Mouse (Mus musculus): Measurements from ENCODE around the gene Dscam. TPM values are rescaled to one million over a fixed set of nuclear protein-coding genes. Genes with fewer than 3 reads are reported as not detected.

The Dscam gene
- polyA plus RNA-seq, 1 experiment from 2014 or later: 0.81 TPM

- H3K4me2 ChIP-seq (ENCODE audit: low read depth, low read length): no peak overlapping the region
- H3K27me3 ChIP-seq (ENCODE audit: control insufficient read depth, insufficient read depth, low read length): no peaks in the 10 kb centered on the region
- no peak overlapping the region for H3K4me3 ChIP-seq (ENCODE audit: low read depth, low read length)
- DNase-seq (ENCODE audit: low spot score) (no peak), ATAC-seq (replicated peaks; ENCODE audit: insufficient number of reproducible peaks, low FRiP score, low TSS enrichment, low read depth) (no peak)
- H3K9me3 ChIP-seq (replicated peaks; ENCODE audit: control insufficient read depth, low read length): no peaks in the 10 kb centered on the region
- H3K4me1 ChIP-seq (ENCODE audit: control insufficient read depth, insufficient read depth, low read length): no peaks in the 10 kb centered on the region
- no peaks in the 10 kb centered on the region for H3K36me3 ChIP-seq (replicated peaks; ENCODE audit: control insufficient read depth, insufficient read depth, low read depth, low read length)
- WGBS: 82% methylated on average over 5 of the region's 5 CpGs
- no peak overlapping the region for H3K27ac ChIP-seq (replicated peaks; ENCODE audit: low read depth, low read length)
- H3K9ac ChIP-seq (replicated peaks; ENCODE audit: low read length): no peak overlapping the region
Measured at GRCm38 (mm10) chr16:96669706-96670105, 500.8 kb downstream of the Dscam start.

GRCm38 (mm10) chr16:96668478-96668877 lies 502.1 kb downstream of the Dscam start:
- H3K27ac ChIP-seq (replicated peaks; ENCODE audit: low read depth, low read length): no peak overlapping the region
- ATAC-seq (replicated peaks; ENCODE audit: insufficient number of reproducible peaks, low FRiP score, low TSS enrichment, low read depth): no peak
- no peak overlapping the region for H3K9ac ChIP-seq (replicated peaks; ENCODE audit: low read length)
- H3K4me2 ChIP-seq (ENCODE audit: low read depth, low read length): no peak overlapping the region
- no peaks in the 10 kb centered on the region for H3K9me3 ChIP-seq (replicated peaks; ENCODE audit: control insufficient read depth, low read length)
- WGBS: 80% methylated on average over 1 of the region's 1 CpGs
- H3K4me1 ChIP-seq (ENCODE audit: control insufficient read depth, insufficient read depth, low read length): no peaks in the 10 kb centered on the region
- DNase-seq (ENCODE audit: low spot score): no peak
- no peaks in the 10 kb centered on the region for H3K27me3 ChIP-seq (ENCODE audit: control insufficient read depth, insufficient read depth, low read length)
- H3K4me3 ChIP-seq (ENCODE audit: low read depth, low read length): no peak overlapping the region
- H3K36me3 ChIP-seq (replicated peaks; ENCODE audit: control insufficient read depth, insufficient read depth, low read depth, low read length): no peaks in the 10 kb centered on the region

GRCm38 (mm10) chr16:96661073-96661472 lies 509.5 kb downstream of the Dscam start:
- H3K4me3 ChIP-seq (ENCODE audit: low read depth, low read length): no peak overlapping the region
- H3K27ac ChIP-seq (replicated peaks; ENCODE audit: low read depth, low read length): no peak overlapping the region
- DNase-seq (ENCODE audit: low spot score) (no peak), ATAC-seq (replicated peaks; ENCODE audit: insufficient number of reproducible peaks, low FRiP score, low TSS enrichment, low read depth) (no peak)
- no peak overlapping the region for H3K9ac ChIP-seq (replicated peaks; ENCODE audit: low read length)
- H3K4me1 ChIP-seq (ENCODE audit: control insufficient read depth, insufficient read depth, low read length): no peaks in the 10 kb centered on the region
- 85% methylated on average over 3 of the region's 3 CpGs for WGBS
- H3K27me3 ChIP-seq (ENCODE audit: control insufficient read depth, insufficient read depth, low read length): no peaks in the 10 kb centered on the region
- H3K9me3 ChIP-seq (replicated peaks; ENCODE audit: control insufficient read depth, low read length): no peaks in the 10 kb centered on the region
- H3K36me3 ChIP-seq (replicated peaks; ENCODE audit: control insufficient read depth, insufficient read depth, low read depth, low read length): no peaks in the 10 kb centered on the region
- no peak overlapping the region for H3K4me2 ChIP-seq (ENCODE audit: low read depth, low read length)

- no peak overlapping the region for H3K4me2 ChIP-seq (ENCODE audit: low read depth, low read length)
- ATAC-seq (replicated peaks; ENCODE audit: insufficient number of reproducible peaks, low FRiP score, low TSS enrichment, low read depth) (no peak), DNase-seq (ENCODE audit: low spot score) (no peak)
- no peak overlapping the region for H3K9ac ChIP-seq (replicated peaks; ENCODE audit: low read length)
- no peaks in the 10 kb centered on the region for H3K9me3 ChIP-seq (replicated peaks; ENCODE audit: control insufficient read depth, low read length)
- 62% methylated on average over 5 of the region's 5 CpGs for WGBS
- no peaks in the 10 kb centered on the region for H3K27me3 ChIP-seq (ENCODE audit: control insufficient read depth, insufficient read depth, low read length)
- no peaks in the 10 kb centered on the region for H3K4me1 ChIP-seq (ENCODE audit: control insufficient read depth, insufficient read depth, low read length)
- H3K27ac ChIP-seq (replicated peaks; ENCODE audit: low read depth, low read length): no peak overlapping the region
- no peak overlapping the region for H3K4me3 ChIP-seq (ENCODE audit: low read depth, low read length)
- H3K36me3 ChIP-seq (replicated peaks; ENCODE audit: control insufficient read depth, insufficient read depth, low read depth, low read length): no peaks in the 10 kb centered on the region
Measured at GRCm38 (mm10) chr16:96659275-96659674, 511.3 kb downstream of the Dscam start.

- no peaks in the 10 kb centered on the region for H3K27me3 ChIP-seq (ENCODE audit: control insufficient read depth, insufficient read depth, low read length)
- WGBS: 93% methylated on average over 4 of the region's 4 CpGs
- no peak for DNase-seq (ENCODE audit: low spot score)
Measured at GRCm38 (mm10) chr16:96655548-96655947, 515.0 kb downstream of the Dscam start.

GRCm38 (mm10) chr16:96654054-96654453 lies 516.5 kb downstream of the Dscam start:
- no peak for ATAC-seq (replicated peaks; ENCODE audit: insufficient number of reproducible peaks, low FRiP score, low TSS enrichment, low read depth)
- H3K36me3 ChIP-seq (replicated peaks; ENCODE audit: control insufficient read depth, insufficient read depth, low read depth, low read length): no peaks in the 10 kb centered on the region
- no peak overlapping the region for H3K9ac ChIP-seq (replicated peaks; ENCODE audit: low read length)
- no peak overlapping the region for H3K4me2 ChIP-seq (ENCODE audit: low read depth, low read length)
- no peak overlapping the region for H3K4me3 ChIP-seq (ENCODE audit: low read depth, low read length)
- H3K4me1 ChIP-seq (ENCODE audit: control insufficient read depth, insufficient read depth, low read length): no peaks in the 10 kb centered on the region
- 84% methylated on average over 4 of the region's 4 CpGs for WGBS
- H3K27ac ChIP-seq (replicated peaks; ENCODE audit: low read depth, low read length): no peak overlapping the region
- H3K9me3 ChIP-seq (replicated peaks; ENCODE audit: control insufficient read depth, low read length): no peaks in the 10 kb centered on the region
- no peaks in the 10 kb centered on the region for H3K27me3 ChIP-seq (ENCODE audit: control insufficient read depth, insufficient read depth, low read length)
- no peak for DNase-seq (ENCODE audit: low spot score)

More at GRCm38 (mm10) chr16:96655548-96655947, 515.0 kb downstream of the Dscam start:
- Histone ChIP-seq H3K36me3 (replicated peaks; ENCODE audit: control insufficient read depth, insufficient read depth, low read depth, low read length) (no peaks in the 10 kb centered on the region), H3K4me3 (ENCODE audit: low read depth, low read length) (no peak overlapping the region), H3K9me3 (replicated peaks; ENCODE audit: control insufficient read depth, low read length) (no peaks in the 10 kb centered on the region), H3K9ac (replicated peaks; ENCODE audit: low read length) (no peak overlapping the region), H3K27ac (replicated peaks; ENCODE audit: low read depth, low read length) (no peak overlapping the region), H3K4me1 (ENCODE audit: control insufficient read depth, insufficient read depth, low read length) (no peaks in the 10 kb centered on the region), H3K4me2 (ENCODE audit: low read depth, low read length) (no peak overlapping the region)
- no peak for ATAC-seq (replicated peaks; ENCODE audit: insufficient number of reproducible peaks, low FRiP score, low TSS enrichment, low read depth)

- H3K27me3 ChIP-seq (ENCODE audit: control insufficient read depth, insufficient read depth, low read length): no peaks in the 10 kb centered on the region
- H3K9ac ChIP-seq (replicated peaks; ENCODE audit: low read length): no peak overlapping the region
- H3K4me1 ChIP-seq (ENCODE audit: control insufficient read depth, insufficient read depth, low read length): no peaks in the 10 kb centered on the region
- no peak overlapping the region for H3K4me3 ChIP-seq (ENCODE audit: low read depth, low read length)
- no peaks in the 10 kb centered on the region for H3K9me3 ChIP-seq (replicated peaks; ENCODE audit: control insufficient read depth, low read length)
- ATAC-seq (replicated peaks; ENCODE audit: insufficient number of reproducible peaks, low FRiP score, low TSS enrichment, low read depth) (no peak), DNase-seq (ENCODE audit: low spot score) (no peak)
- no peak overlapping the region for H3K4me2 ChIP-seq (ENCODE audit: low read depth, low read length)
- H3K36me3 ChIP-seq (replicated peaks; ENCODE audit: control insufficient read depth, insufficient read depth, low read depth, low read length): no peaks in the 10 kb centered on the region
- WGBS: 77% methylated on average over 3 of the region's 3 CpGs
- no peak overlapping the region for H3K27ac ChIP-seq (replicated peaks; ENCODE audit: low read depth, low read length)
Measured at GRCm38 (mm10) chr16:96651444-96651843, 519.1 kb downstream of the Dscam start.

- Histone ChIP-seq H3K4me3 (ENCODE audit: low read depth, low read length) (no peak overlapping the region), H3K4me1 (ENCODE audit: control insufficient read depth, insufficient read depth, low read length) (no peaks in the 10 kb centered on the region), H3K27me3 (ENCODE audit: control insufficient read depth, insufficient read depth, low read length) (no peaks in the 10 kb centered on the region), H3K9ac (replicated peaks; ENCODE audit: low read length) (no peak overlapping the region), H3K9me3 (replicated peaks; ENCODE audit: control insufficient read depth, low read length) (no peaks in the 10 kb centered on the region), H3K4me2 (ENCODE audit: low read depth, low read length) (no peak overlapping the region), H3K27ac (replicated peaks; ENCODE audit: low read depth, low read length) (no peak overlapping the region), H3K36me3 (replicated peaks; ENCODE audit: control insufficient read depth, insufficient read depth, low read depth, low read length) (no peaks in the 10 kb centered on the region)
- ATAC-seq (replicated peaks; ENCODE audit: insufficient number of reproducible peaks, low FRiP score, low TSS enrichment, low read depth) (no peak), DNase-seq (ENCODE audit: low spot score) (no peak)
- 80% methylated on average over 3 of the region's 3 CpGs for WGBS
Measured at GRCm38 (mm10) chr16:96640101-96640500, 530.5 kb downstream of the Dscam start.
